Mouse (Mus musculus) midbrain, embryonic 11.5 days (tissue): Measurements from ENCODE around the gene Eef1akmt3. TPM values are rescaled to one million over a fixed set of nuclear protein-coding genes. Genes with fewer than 3 reads are reported as not detected.
A peak's percentile ranks its signal among the peaks of the same experiment; 100 is the strongest.

Experiments used
- ATAC-seq: fragments of 200-750 bp; cut with Nextera tagmentation; 2 replicates; pipeline ENCODE4 v1.8.0; 2017; ENCODE audit warnings: moderate TSS enrichment, moderate library complexity; ENCODE audit not compliant: low FRiP score
- DNase-seq: peaks from one replicate; pipeline ENCODE4 v3.0.0; 2015; ENCODE audit warnings: low spot score; ENCODE audit errors: missing footprints
- H3K27ac ChIP-seq: fragments of 300-500 bp; sonication (generic); 2 replicates; pipeline ENCODE4 v1.5.1; 2014; ENCODE audit warnings: low read depth, low read length
- H3K27me3 ChIP-seq: fragments of 300-500 bp; sonication (generic); 2 replicates; pipeline ENCODE4 v1.6.1; 2014; ENCODE audit warnings: mild to moderate bottlenecking, low read length, moderate library complexity, mixed read lengths; ENCODE audit not compliant: control insufficient read depth, insufficient read depth
- H3K36me3 ChIP-seq: fragments of 300-500 bp; sonication (generic); 2 replicates; pipeline ENCODE4 v1.6.1; 2014; ENCODE audit warnings: mild to moderate bottlenecking, low read length, moderate library complexity, mixed read lengths; ENCODE audit not compliant: control insufficient read depth, insufficient read depth
- H3K4me1 ChIP-seq: fragments of 300-500 bp; sonication (generic); 2 replicates; pipeline ENCODE4 v1.6.1; 2014; ENCODE audit warnings: low read length; ENCODE audit not compliant: control insufficient read depth, insufficient read depth
- H3K4me2 ChIP-seq: fragments of 300-500 bp; sonication (generic); 2 replicates; pipeline ENCODE4 v1.6.1; 2014; ENCODE audit warnings: mild to moderate bottlenecking, moderate library complexity
- H3K4me3 ChIP-seq: fragments of 300-500 bp; sonication (generic); 2 replicates; pipeline ENCODE4 v1.5.1; 2014; ENCODE audit warnings: low read depth, low read length
- H3K9ac ChIP-seq: fragments of 300-500 bp; sonication (generic); 2 replicates; pipeline ENCODE4 v1.6.1; 2014; ENCODE audit warnings: low read length
- H3K9me3 ChIP-seq: fragments of 300-500 bp; sonication (generic); 2 replicates; pipeline ENCODE4 v1.6.1; 2016; ENCODE audit warnings: low read length; ENCODE audit not compliant: control insufficient read depth
- WGBS: fragments of 180-500 bp; shearing (Covaris S2); extraction: QIAGEN DNeasy Blood & Tissue Kit; methylation state at CpG from one replicate; pipeline ENCODE4 v1.1.7; 2014; 5-methylcytosine and 5-hydroxymethylcytosine counted together
- polyA plus RNA-seq: library from polyadenylated mRNA; unstranded; fragments of >200 nt; fragmentation: Nextera tagmentation; extraction: Ambion mirVana; gene quantifications from 2 replicates; pipeline ENCODE4 v1.2.1, GENCODE M21; 2014

Eef1akmt3 gene
- polyA plus RNA-seq, result 0.06 and 0.11 TPM in 2 replicates

- ATAC-seq, result peak; percentile 80
- no peak for DNase-seq
Measured at GRCm38 (mm10) chr10:127041274-127041766, at the start of gene Eef1akmt3, which contains the start of gene Mettl1. Gene Eef1akmt3 (minus strand): TSS chr10:127041513. Gene Mettl1 (plus strand): TSS chr10:127041414.

GRCm38 (mm10) chr10:127090560-127091411 is 49.5 kb upstream of the Eef1akmt3 start:
- H3K9ac ChIP-seq, result no peak overlapping the region
- no peaks in the 10 kb centered on the region for H3K36me3 ChIP-seq
- H3K4me3 ChIP-seq, result 0 out of 2 replicates have a peak overlapping the region, but pooled peaks have one; percentile 13
- peaks cover 40% of the 10 kb centered on the region for H3K27me3 ChIP-seq
- ATAC-seq (0 out of 2 replicates have a peak, but pooled peaks have one; percentile 8), DNase-seq (no peak)
- no peak overlapping the region for H3K27ac ChIP-seq
- no peaks in the 10 kb centered on the region for H3K9me3 ChIP-seq
- peaks cover 8% of the 10 kb centered on the region for H3K4me1 ChIP-seq
- H3K4me2 ChIP-seq, result peak overlapping the region; percentile 23
- WGBS, result 9% methylated on average over 57 of the region's 57 CpGs

More at GRCm38 (mm10) chr10:127041274-127041766, at the start of gene Eef1akmt3, which contains the start of gene Mettl1:
- H3K4me2 ChIP-seq, result peak within 1 kb of the TSS; percentile 99
- H3K9me3 ChIP-seq, result no peaks in the 10 kb centered on the region
- H3K4me1 ChIP-seq, result peaks cover 6% of the 10 kb centered on the region
- H3K27me3 ChIP-seq, result no peaks in the 10 kb centered on the region
- under 1% methylated on average over 28 of the region's 28 CpGs for WGBS
- H3K9ac ChIP-seq, result peak within 1 kb of the TSS; percentile 71
- peak within 1 kb of the TSS; percentile 82 for H3K4me3 ChIP-seq
- H3K27ac ChIP-seq, result no peak within 1 kb of the TSS
- H3K36me3 ChIP-seq, result no peaks in the 10 kb centered on the region

- H3K27me3 ChIP-seq, result peaks cover 43% of the 10 kb centered on the region
- H3K27ac ChIP-seq, result no peak overlapping the region
- H3K9me3 ChIP-seq, result no peaks in the 10 kb centered on the region
- no peak overlapping the region for H3K4me3 ChIP-seq
- H3K4me2 ChIP-seq, result no peak overlapping the region
- no peak for DNase-seq
- no peaks in the 10 kb centered on the region for H3K36me3 ChIP-seq
- no peak for ATAC-seq
- 80% methylated on average over 6 of the region's 6 CpGs for WGBS
- no peak overlapping the region for H3K9ac ChIP-seq
- peaks cover 20% of the 10 kb centered on the region for H3K4me1 ChIP-seq
Measured at GRCm38 (mm10) chr10:127085633-127086032, 44.3 kb upstream of the Eef1akmt3 start.

- DNase-seq (peak; percentile 82), ATAC-seq (no peak)
- Histone ChIP-seq H3K4me3 (no peak overlapping the region), H3K4me1 (peaks cover 24% of the 10 kb centered on the region), H3K9ac (no peak overlapping the region), H3K27ac (no peak overlapping the region), H3K4me2 (no peak overlapping the region), H3K27me3 (peaks cover 43% of the 10 kb centered on the region), H3K9me3 (no peaks in the 10 kb centered on the region), H3K36me3 (no peaks in the 10 kb centered on the region)
- WGBS, result 85% methylated on average over 9 of the region's 9 CpGs
Measured at GRCm38 (mm10) chr10:127085052-127085451, 43.7 kb upstream of the Eef1akmt3 start.

GRCm38 (mm10) chr10:127083915-127084306 is 42.6 kb upstream of the Eef1akmt3 start:
- H3K36me3 ChIP-seq, result no peaks in the 10 kb centered on the region
- no peak overlapping the region for H3K4me3 ChIP-seq
- no peak overlapping the region for H3K27ac ChIP-seq
- DNase-seq (no peak), ATAC-seq (no peak)
- no peak overlapping the region for H3K4me2 ChIP-seq
- peaks cover 27% of the 10 kb centered on the region for H3K4me1 ChIP-seq
- H3K27me3 ChIP-seq, result peaks cover 41% of the 10 kb centered on the region
- no peak overlapping the region for H3K9ac ChIP-seq
- WGBS, result 62% methylated on average over 5 of the region's 5 CpGs
- no peaks in the 10 kb centered on the region for H3K9me3 ChIP-seq

GRCm38 (mm10) chr10:127083292-127083914 is 42.1 kb upstream of the Eef1akmt3 start:
- H3K9me3 ChIP-seq, result no peaks in the 10 kb centered on the region
- no peak overlapping the region for H3K27ac ChIP-seq
- WGBS, result 23% methylated on average over 8 of the region's 8 CpGs
- no peak for ATAC-seq
- peaks cover 40% of the 10 kb centered on the region for H3K27me3 ChIP-seq
- no peak overlapping the region for H3K9ac ChIP-seq
- DNase-seq, result peak; percentile 82
- no peaks in the 10 kb centered on the region for H3K36me3 ChIP-seq
- no peak overlapping the region for H3K4me3 ChIP-seq
- H3K4me1 ChIP-seq, result peaks cover 28% of the 10 kb centered on the region
- no peak overlapping the region for H3K4me2 ChIP-seq

GRCm38 (mm10) chr10:127081996-127082620 is 40.8 kb upstream of the Eef1akmt3 start:
- peak overlapping the region; percentile 100 for H3K4me2 ChIP-seq
- H3K27me3 ChIP-seq, result peaks cover 40% of the 10 kb centered on the region
- H3K9ac ChIP-seq, result no peak overlapping the region

GRCm38 (mm10) chr10:127080901-127081780 is 39.8 kb upstream of the Eef1akmt3 start:
- ATAC-seq, result no peak
- peak overlapping the region; percentile 41 for H3K9ac ChIP-seq
- H3K4me2 ChIP-seq, result peak overlapping the region; percentile 100
- H3K36me3 ChIP-seq, result no peaks in the 10 kb centered on the region
- H3K9me3 ChIP-seq, result no peaks in the 10 kb centered on the region
- H3K27ac ChIP-seq, result no peak overlapping the region
- H3K4me1 ChIP-seq, result peaks cover 36% of the 10 kb centered on the region
- H3K27me3 ChIP-seq, result peaks cover 40% of the 10 kb centered on the region
- H3K4me3 ChIP-seq, result peak overlapping the region; percentile 68
- peak; percentile 93 for DNase-seq
- WGBS, result 3% methylated on average over 48 of the region's 48 CpGs

More at GRCm38 (mm10) chr10:127081996-127082620, 40.8 kb upstream of the Eef1akmt3 start:
- ATAC-seq (no peak), DNase-seq (peak; percentile 93)
- no peaks in the 10 kb centered on the region for H3K9me3 ChIP-seq
- peaks cover 36% of the 10 kb centered on the region for H3K4me1 ChIP-seq
- H3K4me3 ChIP-seq, result no peak overlapping the region
- no peak overlapping the region for H3K27ac ChIP-seq
- WGBS, result 26% methylated on average over 8 of the region's 8 CpGs
- no peaks in the 10 kb centered on the region for H3K36me3 ChIP-seq
